Mouse (Mus musculus) liver (tissue): ENCODE data around the gene Pard3b.

Experiments used
- DNase-seq: peaks from one replicate; pipeline ENCODE4 v3.0.0-alpha.2; 2020; ENCODE audit warnings: mixed read lengths

The Pard3b gene

DNA sequence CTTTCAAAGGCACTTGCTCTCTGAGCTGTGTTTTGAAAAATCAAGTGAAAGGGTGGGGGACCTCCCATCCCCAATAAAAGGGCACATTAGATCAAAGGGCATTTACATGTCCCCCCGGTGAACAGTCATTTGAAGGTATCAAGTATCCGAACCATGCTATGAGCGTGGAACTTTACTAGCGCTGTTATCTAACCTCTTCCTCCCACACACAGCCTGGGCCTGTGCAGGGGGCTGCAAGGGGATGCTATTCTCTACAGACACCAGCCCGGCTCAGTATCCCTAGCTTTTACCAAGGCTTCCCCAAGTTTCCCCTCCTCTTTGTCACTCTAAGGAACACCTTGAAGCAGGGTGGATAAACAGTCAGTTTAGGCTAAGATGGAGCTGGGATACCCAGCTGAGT lies 1010.0 kb downstream of the Pard3b start:
- no peak for DNase-seq

DNA sequence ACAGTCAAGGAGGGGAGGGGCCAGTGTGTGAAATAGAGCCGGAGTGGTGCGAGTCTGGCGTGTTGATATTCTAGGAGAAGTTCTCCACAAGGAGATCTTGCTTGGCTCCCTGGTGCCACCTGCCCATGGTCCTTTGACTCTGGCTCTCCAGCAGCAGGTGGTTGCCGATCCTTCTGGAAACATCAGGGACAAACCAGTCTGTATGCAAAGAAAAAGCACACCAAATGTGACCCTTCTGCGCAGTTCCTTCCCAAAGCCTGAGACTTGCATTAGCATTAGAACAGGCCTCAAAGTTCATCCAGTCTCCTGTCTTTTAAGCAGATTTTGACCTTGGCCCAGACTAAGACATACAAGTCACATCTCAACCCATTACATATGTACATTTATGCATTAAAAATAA lies 1011.9 kb downstream of the Pard3b start:
- DNase-seq = no peak

DNA sequence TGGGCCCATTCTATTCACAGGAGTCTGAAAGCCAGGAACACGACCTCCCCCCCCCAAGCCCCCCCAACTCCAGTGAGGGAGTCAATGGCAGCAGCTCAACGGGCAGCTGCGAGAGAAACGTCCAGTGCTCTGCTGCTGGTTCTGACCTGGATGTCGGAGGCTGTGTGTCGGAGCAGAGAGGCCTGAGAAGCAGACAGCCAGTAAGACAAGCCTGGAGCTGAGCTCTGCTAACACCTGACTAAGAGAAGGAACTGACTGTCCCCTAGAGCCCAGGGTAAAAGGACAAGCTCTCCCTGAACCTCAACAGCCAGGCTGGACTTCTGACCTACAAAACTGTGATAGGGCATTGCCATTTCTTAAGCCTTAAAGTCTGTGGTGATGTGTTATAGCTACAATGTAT lies 1015.8 kb downstream of the Pard3b start:
- DNase-seq = no peak

DNA sequence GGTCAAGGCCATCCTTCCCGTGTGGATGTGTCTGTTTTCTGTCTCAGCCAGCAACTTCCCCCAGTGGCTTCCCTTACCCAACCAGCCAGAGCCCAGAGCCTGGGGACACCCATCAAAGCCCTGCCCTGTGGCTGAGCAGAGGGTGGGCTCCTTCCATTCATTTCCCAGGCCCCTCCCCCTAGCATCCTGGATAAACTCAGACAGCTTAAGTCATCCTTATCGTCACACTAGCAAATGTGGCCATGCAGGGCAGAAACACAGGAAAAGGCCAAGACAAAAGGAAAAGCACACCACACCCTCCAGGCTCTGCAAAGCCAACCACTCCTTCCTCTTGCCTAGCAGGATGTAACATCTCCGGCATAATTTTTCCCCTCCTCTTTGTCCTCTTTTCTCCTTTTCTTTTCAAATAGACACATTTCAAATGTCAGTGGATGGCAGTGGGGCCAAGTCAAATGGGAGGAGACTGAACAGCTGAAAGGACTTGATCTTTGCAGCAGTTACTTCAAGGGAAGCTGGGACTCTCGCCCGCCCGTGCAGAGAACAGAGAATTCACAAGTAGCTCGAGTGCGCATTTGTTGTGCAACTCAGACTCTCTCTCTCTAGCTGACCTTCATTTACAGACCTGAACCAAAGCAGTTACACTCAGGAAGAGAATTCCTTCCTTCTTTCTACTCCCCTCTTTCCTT lies 1026.5 kb downstream of the Pard3b start:
- peak; percentile 21 for DNase-seq

DNA sequence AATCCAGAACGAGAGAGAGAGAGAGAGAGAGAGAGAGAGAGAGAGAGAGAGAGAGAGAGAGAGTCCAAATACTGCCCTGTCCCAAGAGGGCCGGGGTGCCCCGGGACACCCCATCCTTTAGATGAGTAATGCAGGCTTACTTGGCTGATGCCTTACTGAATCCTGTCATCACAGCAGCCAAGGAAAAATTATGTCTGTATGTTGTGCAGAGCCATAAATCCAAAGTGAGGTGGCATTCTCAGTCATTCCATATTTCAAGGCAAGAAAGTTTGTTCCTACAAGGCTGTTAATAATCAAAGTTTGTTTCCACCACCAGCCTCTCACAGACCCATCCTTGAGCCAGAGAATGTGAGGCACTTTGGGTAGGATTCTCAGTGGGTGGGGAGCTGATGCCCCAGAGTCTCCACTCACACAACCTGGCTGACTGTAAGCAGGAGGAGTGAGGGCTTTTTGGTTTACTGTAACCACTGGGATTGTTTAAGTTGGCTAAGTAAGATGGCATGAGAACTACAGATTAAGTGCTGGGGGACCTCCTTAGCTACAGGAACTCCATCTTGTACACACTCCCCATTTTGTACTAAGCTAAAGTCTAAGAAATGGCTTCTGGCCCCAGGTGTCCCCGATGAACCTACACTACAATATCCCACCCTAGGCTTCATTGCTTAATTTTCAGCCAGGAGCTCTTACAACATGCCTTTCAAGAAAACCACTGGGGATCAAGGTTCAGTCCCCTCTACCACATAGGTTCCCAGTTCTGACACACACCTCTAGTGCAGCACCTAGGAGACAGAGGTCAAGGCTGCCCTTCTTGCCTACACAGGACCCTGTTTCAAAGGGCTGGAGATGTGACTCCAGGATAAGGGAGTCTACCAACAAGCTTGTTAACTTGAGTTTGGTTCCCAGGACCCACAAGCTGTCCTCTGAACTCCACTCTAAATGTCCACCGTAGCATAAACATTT lies 1027.4 kb downstream of the Pard3b start:
- DNase-seq = no peak

DNA sequence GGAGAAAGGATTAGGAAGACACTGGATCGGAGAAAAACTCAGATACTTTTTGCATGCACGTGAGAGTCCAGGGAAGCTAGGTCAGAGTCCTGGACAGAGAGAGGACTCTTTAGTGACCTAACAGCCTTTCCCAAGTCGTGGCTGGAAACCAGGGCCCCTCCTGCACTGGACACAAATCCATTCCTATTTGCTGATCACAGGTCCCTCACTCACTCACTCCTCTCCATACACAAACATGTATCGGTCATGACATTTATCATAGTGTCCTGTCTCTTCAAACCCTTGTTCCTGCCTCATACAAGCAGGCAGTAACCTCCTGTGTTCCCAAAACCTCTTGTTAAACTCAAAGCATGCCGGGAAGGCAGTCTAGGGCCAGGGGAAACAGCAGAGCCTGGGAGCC lies 1028.2 kb downstream of the Pard3b start:
- DNase-seq = no peak

DNA sequence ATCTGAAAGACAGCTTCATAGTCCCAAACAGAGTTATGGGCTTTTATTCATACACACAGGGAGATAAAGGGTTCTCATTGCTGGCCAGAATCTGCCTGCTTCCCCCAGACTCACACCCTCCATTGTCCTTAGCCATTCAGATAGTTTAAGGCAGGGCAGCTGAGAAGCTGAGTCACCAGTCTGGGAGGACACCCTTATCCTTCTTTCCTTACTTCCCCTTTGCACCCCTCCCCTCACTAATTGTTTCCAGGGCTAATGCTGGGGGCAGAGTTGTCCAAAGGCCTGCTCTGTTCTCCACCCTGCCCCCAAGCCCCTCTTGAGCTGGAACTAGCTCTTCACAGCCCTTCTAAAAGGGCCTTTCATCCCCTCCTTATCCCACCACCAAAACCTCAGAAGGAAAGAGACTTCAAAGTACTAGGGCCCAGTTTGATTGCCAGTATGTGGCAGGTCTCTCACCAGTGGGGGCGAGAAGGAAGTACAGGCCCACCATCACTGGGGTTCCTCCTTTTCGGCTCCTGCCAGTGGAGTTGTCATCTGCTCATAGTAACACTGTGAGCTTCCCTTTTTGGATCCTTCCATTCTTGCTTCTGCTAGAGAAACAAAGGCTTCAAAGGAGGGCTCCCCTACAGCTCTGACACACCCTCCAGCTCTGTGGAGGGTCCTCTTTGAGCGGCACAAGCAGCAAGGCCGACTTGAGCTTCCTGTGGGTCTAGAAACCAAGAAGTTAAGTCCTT lies 1040.2 kb downstream of the Pard3b start:
- DNase-seq = no peak

DNA sequence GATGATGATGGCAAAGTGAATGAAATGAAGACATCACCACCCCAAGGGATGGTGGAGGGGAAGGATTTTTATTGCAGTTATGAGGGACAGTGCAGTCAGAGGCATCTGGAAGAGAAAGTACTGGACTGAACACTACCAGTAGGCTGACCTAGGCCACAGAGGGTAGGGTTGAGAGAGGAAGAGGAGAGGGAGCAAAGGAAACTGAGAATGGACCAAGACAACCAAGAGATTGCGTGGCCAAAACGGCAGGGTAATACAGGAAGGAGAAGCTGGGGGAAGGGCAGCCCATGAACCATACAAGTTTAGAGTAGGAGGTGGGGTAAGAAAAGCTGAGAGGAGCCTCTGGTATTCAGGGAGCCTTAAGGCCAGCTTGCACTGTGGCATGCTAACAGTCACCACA lies 1040.8 kb downstream of the Pard3b start:
- no peak for DNase-seq

DNA sequence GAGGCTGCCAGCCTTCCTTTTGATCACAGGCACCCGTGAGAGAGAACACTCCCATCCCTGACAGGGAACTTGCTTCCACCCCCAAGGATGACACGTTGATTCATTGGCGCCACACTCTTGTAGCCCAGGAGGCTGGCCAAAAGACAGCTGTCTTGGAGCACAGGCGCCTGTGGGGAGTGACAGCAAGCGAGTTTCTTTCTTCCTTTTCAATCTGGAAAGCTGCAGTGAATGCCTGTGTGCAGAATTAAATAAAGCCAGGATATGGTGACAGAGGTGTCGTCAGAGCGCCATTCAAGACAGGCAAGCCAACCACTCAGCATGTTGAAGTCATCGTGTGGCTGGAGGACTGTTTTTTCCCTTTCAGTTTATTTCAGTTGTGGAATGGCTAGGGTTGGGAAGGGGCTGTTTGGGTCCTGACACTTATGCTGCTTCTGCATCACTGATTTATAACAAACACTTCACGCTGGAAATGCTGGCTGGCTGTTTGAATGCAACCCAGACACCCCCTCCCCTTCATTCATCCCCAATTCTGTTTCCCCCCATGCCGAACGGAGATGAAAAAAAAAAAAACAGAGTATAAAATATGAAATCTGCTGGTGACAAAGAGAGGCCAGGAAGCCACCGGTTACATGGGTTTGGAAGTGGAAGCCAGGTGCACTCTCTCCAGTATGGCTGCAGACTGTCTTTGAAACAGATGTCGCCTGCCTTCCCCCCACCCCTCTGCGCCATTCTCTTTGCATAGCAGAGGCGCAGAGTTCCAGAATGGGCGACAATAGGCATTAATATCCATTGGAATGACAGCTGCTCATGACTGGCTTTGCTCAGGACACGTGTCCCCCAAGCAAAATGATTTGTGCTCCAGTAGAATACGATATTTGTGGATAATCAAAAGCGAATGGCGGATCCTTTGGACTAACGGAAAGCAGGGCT lies 1044.1 kb downstream of the Pard3b start:
- no peak for DNase-seq

DNA sequence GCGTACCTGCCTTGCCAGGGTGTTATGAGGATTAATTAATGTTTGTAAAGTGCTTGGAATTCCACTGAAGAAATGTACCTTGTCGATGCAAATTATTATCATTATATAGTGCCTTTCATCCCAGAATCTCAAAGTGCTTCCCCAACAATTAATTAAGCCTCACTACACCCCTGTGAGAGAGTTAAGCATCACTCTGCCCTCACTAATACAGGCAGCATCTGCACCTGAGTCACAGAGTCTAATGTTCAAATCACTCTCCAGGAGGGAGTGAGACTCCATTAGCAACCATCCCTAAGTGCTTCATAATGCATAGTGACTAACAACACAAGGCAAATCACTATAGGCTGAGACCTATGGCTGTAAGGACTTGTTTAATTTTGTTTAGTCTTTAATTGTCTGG lies 1044.9 kb downstream of the Pard3b start:
- DNase-seq = no peak

DNA sequence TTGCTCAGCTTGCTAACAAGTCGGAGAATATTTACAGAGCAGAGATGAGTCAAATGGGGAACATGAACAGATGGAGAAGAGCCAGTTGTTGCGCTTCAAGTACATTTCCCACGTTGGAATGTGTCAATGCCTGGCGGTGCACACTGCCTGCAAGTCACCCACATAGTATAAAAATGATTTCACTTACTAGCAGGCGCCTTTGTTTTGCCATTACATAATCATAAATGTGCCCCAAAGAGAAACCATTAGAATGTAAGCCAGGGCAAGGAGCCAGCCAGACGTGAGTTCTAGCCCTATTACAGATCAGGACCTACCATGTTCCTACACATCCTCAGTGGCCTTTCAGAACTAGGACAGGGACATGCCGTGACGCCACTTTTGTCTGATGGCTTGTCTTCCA lies 1048.9 kb downstream of the Pard3b start:
- DNase-seq = no peak

DNA sequence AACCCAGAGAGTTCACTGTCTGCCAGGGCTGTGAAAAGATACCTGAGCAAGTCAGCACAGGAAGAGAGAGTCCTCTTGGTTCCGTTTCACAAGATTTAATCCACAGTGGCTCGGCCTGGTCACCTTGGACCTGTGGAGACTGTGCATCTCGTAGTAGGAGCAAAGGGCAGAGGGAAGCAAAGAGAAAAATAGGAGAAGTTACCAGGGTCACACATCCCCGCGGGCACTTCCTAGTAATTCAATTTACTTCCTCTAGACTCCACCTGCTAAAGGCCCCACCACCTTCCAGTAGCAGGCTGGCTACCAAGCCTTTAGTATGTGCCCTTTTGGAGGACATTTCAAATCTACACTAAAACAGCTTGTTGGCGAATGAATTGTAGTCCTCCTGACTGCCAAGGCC lies 1052.6 kb downstream of the Pard3b start:
- no peak for DNase-seq
